Mouse (Mus musculus): ENCODE measurements around the gene Tff2.

Gene Tff2

DNA sequence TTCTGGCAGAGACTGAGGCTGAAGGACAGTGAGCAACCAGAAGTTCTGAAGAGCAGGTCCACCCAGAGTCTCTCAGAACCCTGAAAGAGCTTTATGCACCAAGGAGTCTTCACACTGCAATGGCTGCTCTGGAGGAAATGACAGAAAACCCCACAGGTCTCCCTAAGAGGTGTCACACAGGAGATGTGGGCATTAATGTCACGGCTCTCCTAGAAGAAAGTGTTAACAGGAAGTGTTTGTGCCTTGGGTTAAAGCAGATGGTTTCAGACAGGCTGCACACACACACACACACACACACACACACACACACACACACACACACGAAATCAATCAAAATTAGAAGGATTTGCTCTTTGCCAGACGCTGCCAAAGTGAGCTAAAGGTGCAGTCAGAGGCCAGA is 7.8 kb downstream of the Tff2 start:
- DNase-seq (ENCODE audit: low spot score in 2 of 2), result no peak

DNA sequence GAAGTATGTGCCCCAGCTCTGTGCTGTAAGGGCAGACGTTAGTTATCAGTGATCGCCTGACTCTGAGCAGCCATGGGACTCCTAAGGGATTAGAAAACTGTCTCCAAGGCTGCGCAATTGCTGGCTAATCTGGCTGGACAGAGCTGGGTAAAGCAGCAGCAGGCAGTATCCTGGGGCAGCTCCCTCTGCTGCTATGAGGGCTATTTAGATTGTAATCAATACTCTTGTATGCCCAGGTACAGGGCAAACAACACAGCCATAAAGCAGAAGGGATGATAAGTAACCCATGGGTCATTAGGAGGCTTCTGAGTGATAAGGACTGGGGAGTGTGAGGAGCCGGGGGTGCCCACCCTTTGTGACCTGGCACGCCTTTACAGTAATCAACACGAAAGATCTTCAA is 9.2 kb downstream of the Tff2 start:
- DNase-seq (ENCODE audit: low spot score in 2 of 2), result no peak

DNA sequence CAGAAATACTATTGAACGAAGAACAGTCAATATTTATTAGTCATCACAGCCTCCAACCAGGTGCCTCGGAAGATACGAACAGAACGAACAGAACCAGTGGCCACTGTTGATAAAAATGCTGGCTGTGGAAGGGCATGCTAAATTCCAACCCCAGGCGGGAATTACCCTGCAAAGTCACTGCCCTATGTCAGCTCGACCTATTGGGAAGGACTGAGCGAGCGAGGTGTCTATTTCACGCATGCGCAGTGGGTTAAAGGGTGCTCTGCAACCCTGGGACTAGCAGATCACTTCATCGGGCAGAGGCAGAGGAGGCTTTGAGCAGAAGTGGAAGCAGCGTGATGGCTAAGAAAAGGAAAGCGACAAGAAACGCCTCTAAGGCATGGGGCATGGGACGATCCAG is 10.3 kb downstream of the Tff2 start:
- no peak for DNase-seq (ENCODE audit: low spot score in 2 of 2)

DNA sequence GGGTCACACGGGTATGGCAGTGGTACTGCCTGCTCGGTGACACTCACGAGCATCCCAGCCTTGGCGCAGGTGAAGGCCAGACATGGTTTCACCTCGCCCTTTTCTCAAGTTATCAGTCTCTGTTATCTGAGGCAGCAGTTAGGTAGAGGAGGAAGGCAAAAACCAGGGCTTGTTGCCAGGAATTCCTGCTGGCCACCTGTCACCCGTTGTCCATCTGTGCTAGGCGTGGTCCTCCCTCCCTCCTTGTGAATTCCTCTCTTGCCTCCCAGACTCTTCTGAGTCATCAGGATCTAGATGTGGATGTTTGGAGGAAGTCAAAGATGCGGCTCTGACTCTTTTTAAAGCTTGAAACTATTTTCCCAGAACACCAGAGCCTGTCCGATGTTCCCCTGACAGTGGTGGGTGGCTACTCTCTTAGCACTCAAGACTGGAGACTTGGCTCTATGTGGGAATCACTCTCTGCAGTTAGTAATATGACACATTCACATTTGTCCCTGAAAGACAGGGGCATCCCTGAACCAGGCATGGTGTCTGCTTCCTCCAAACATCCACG is 12.7 kb downstream of the Tff2 start:
- no peak for DNase-seq (ENCODE audit: low spot score in 2 of 2)

DNA sequence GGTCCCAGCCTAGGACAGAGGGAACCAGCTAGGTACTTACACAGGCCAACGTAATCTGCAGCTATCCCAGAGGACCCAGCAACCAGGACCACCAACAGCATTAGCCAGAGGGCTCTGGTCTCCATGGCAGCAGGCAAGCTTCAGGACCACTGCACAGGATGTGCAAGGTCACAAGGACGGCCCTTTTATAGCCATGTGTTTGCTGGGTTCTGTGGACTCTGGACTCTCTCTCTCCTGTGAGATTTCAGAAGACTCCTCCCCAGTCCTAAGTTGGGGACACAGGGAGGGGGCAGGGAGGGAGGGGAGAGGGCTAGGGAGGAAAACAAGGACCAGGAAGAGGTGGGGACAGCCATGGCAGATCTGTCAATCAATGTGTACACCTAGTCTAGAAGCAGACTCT is 14.6 kb downstream of the Tff2 start, which contains the start of gene Tff3:
Gene Tff3 (minus strand): TSS at position 195 of the 400 bp plus-strand sequence.
- DNase-seq (ENCODE audit: low spot score in 2 of 2), result no peak

DNA sequence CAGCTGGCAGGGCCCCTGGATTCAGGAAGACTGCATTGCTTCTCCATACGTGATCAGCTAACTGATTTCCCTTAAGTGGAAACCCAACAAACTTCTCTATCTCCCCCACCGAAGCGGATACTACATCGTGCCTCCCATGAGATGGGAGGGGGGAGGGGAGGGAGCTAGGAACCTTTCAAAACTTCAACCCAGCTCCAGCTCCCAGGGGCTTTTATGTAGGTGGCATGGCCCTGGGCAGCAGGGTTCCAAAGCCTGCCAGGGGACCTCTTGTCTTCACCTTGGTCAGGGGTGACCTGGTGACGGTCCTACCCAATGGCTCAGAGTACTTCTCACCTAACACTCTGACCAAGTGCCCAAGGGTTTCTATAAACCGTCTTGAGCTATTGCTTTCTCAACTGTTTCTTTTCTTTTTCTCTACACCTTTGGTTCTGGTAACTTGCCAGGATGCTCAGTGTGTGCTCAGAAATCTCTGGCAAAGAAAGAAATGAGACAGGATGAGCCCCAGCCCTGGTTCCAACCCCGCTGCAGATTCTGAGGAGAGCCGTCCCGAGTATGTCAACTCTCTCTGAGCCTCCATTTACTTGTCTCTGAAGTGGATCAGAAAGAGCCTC is 15.3 kb downstream of the Tff2 start:
- DNase-seq (ENCODE audit: low spot score in 2 of 2), result no peak

DNA sequence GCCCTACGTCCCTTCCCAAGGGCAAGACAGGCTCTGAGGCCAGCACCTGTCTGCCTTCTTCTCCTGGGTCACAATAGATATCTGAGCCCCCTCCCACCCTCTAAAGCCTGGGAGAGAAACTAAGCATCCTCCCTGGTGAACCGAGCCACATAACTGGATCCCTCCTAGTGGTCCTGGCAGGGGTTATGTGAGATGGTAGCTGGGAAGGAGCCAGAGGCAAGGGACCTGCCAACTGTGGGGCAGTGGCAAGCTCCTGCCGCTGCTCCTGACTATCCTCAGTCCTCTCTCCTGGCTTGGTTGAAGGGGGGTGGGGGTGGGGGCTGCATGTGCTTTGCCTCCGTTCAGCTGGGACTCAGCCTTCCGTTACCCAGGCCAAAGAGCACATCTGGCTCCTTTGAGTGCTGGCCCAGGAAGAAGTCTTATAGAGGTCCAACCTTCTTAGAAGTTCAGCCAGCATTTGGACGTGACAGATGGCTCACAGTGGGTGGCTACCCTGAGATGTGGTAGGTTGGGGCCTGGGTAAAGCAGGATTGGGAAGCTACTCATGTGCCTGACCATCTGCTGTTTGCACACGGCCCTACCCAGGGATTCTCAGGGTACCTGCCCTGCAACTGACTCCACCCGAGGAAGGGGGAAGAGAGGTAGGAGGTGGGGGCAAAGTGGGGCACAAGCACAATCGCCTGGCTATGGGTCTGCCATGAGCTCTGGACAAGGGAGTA is 18.4 kb downstream of the Tff2 start:
- DNase-seq (ENCODE audit: low spot score in 2 of 2), result no peak

DNA sequence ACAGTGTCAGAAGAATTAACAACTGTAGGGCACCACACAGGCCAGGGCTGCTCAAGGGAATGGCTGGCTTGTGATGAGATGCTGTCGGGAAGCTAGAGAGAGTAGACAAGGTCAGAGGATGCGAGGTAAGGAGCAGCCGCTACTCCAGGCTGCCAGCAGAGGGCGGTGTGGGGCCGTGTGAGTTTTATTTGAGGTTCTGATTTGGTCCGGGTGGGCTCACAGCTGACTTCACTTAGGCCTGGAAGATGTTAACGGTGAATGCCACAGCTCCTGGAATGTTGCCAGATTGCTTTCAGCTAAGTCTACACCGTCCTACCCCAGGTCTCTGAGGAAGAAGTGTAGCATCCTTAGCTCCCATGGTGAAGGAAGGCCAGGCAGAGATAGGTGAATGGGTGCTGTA is 22.1 kb downstream of the Tff2 start:
- peak; percentile 35 to 81 for DNase-seq (ENCODE audit: low spot score in 2 of 2)

DNA sequence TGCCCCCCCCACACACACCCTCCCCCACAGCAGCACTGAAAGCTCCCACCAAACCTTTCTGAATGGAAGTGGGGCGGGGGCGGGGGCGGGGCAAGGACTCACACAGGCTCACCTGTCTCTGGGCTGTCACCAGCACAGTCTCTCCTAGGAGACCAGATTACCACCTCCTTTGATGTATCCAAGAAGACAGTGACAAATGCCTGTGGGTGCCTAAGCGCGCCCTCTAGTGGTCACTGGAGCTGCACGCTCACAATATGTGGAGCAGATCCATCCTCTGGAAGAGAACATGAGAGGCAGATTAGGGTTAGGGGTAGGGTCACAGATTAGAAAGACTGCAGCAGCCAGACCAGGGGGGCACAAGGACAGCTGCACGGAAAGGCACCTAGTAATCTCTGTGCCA is 24.7 kb downstream of the Tff2 start:
- peak; percentile 68 to 90 for DNase-seq (ENCODE audit: low spot score in 2 of 2)

DNA sequence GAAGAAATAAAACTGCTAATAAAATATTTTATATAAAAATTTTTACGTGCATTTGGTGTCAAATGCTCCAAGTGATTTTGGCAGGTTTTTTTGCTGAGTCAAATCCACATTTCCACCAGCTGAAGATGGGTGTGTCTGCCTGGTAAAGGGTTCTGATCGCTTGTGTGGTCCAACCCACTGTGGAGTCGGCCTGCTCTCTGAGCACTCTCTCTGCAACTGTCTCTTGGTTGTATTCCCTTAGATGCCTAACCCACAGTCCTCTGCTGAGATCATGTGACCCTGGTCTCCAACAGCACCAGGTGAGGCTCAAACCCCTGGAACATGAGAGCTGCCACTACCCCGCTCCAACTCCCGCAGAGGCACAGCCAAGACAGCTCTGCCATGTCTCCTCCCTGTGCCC is 26.1 kb downstream of the Tff2 start:
- no peak for DNase-seq (ENCODE audit: low spot score in 2 of 2)

DNA sequence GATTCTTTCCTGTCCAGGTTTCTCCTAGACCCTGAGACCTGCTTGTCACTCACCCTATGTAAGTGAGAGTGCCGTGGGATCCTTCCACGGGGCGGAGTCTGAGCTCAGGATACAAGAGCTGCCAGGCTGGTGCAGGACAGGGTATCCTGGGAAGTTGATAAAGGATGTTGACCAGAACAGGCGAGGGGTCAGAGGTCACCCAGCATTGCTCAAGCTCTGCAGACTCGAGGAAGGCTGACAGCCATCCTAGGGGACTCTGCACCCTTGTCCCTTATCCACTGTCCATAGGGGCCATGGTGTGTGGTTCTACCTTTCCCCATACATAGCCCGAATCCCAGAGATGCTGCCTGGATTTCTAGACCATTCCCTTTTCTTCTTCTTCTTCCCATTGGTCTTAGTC is 28.0 kb downstream of the Tff2 start:
- DNase-seq (ENCODE audit: low spot score in 2 of 2), result no peak

DNA sequence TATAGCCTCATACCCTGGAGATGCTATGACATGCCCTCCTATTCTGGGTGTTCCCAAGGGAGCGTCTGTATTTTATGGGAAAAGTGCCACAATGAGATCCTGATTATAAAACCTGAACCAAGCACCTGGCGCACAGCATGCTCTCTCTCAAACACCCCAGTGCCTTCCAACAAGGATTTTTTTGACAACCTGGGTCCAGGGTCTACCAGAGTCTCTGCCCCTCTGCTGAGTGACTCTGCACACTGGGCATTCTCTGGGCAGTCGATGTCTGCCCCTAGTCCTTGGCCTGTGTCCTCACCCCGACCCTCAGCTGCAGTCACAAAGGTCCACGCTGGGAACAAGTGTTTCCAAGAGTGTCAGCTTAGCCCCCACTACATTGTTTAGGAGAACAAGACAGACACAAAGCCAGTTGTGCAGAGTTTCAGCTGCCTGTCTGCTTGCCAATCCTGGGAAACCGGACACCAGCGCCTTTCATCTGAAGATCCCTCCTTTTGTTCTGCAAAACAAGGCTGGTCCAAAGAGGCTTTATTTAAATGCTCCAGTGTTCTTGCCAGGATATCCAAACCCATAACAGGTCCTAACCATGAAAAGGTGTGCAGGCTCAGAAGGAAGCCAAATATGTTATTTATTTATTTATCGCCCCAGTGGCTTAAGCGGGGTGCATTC is 30.8 kb downstream of the Tff2 start:
- no peak for DNase-seq (ENCODE audit: low spot score in 2 of 2)

DNA sequence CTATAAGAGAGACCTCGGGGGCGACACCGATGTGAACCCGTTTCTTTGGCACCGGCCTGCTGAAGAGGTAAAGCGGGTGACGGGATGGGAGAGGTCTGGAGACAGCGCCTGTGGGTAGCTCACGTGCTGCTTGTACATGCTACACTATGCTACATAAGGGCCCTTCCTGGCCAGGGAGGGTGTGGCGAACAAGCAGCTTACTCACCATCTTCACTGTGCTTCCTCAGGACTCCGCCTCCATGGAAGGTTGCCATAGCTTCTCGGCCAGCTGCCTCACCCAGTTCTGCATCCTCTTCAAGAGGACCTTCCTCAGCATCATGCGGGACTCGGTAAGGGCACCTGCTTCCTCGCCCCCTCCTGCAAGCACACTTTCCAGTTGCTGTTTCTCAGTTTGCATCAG is 35.7 kb downstream of the Tff2 start:
- DNase-seq (ENCODE audit: low spot score in 2 of 2), result no peak

DNA sequence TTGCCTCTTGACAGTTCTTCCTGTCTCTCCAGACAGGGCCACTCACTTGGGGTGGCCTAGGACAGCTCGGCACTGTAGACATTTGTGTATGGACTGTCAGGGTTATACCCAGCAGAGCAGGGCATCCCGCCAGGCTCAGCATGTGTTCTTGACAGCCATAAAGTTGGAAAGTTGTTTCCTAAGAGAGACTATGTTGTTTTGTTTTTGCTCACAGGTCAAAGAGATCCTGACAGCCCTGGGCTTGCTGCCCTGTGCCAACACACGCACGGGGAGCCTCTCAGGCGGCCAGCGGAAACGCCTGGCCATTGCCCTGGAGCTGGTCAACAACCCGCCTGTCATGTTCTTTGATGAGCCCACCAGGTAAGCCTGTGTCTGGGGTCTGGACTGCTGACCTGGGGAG is 40.3 kb downstream of the Tff2 start:
- no peak for DNase-seq (ENCODE audit: low spot score in 2 of 2)

DNA sequence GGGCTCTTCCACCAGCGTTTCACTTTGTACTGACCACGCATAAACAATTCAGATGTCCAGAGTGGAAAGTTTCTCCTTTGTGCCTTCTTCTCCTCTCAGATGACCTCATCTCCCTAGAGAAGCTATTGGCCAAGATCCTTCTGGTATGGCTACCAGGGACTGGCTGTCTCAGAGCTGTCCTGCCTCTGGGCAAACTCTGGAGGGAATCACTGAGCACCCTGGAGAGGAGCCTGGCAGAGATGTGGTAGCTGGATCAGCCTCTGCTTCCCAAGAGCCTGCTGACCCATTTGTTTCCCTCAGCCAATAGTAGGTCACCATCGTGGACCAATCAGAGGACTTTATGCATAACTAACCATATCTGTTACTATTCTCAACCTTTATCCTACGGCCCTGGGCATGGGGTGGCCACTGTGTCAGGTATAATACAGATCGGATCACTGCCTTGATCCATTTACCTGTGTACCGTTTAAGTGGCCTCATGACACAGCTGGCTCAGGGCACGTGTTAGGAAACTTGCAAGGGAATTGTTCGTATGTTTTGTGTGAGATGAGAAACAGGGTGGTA is 41.0 kb downstream of the Tff2 start:
- DNase-seq (ENCODE audit: low spot score in 2 of 2), result no peak

DNA sequence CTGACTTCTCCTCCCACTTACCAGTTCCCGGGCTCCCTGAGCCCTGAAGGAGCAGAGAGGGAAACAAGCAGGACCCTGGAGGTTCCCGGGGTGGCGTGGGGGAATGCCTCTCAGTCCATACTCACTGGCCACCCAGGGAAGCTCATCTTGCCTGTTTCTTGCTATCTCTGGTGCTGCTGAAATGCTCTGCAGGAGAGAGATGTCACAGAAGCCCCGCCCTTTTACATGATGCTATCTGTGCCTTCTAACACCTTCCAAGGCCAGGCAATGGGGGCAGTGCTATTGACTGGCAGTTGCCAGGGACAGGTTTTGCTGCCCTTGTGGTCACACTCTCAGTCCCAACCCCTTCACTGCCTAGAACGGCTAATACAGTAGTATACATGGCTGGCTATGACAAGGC is 45.3 kb downstream of the Tff2 start:
- DNase-seq (ENCODE audit: low spot score in 2 of 2), result no peak

DNA sequence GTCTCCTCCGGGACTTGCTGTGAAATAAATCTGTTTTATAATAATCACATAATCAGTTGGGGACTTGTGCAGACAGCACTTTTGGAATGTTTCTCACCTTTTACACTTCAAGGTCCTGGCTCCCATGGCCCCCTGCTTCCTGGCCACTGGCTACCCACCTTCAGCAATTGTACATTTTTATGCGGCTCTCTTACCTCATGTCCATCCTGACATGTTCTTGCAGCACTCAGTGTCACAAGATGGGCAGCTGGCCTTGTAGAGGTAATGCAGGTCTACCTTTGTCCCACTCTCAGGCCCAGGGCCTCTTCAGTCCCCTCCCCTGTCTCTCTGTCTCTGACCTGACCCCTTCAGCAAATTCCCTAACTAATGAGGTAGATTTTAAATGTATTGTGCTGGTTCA is 47.2 kb downstream of the Tff2 start:
- DNase-seq (ENCODE audit: low spot score in 2 of 2), result no peak

DNA sequence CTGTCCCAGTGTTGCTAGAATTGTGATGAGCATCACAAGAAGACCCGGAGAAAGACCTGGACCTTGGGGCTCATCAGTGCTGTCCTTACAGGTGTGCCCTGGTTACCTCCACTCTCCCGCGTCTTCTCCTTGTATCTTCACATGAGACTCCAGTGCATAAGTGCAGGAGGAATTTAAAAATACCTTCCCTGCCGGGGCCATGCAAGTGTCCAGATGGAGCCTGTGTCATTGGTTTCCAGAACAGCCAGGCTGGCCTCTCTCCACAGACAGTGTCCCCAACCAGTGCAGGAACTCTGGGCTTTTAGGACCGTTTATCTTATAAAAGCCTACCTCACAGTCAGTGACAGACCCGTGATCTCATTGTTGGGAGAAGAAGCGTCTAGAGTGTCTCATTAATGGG is 48.5 kb downstream of the Tff2 start:
- no peak for DNase-seq (ENCODE audit: low spot score in 2 of 2)

DNA sequence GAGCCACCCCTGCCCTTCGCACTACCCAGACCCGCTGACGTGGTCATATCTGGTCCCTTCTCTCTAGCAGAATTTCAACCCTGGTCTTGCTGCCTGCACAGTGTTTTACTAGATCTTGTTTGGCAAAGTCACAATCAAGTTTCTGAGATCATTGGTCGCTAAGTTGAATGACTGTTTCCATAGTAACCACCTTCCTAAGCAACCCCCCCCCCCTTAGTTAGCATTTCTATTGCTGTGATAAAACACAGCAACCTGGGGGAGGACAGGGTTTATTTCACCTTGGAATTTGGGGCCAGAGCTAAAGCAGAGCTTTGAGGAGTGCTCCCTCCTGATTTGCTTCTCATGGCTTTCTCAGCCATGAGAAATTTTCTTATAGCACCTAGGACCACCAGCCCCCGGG is 49.3 kb downstream of the Tff2 start:
- no peak for DNase-seq (ENCODE audit: low spot score in 2 of 2)

Data from thymus, postnatal 10 days (tissue).